Mouse (Mus musculus): Measurements from ENCODE around the gene Cd96.
A peak's percentile ranks its signal among the peaks of the same experiment; 100 is the strongest.

Cd96 gene

GRCm38 (mm10) chr16:46046906-46047305 is 73.1 kb downstream of the Cd96 start:
- no peak for DNase-seq (ENCODE audit: low read depth, low spot score)

- DNase-seq (ENCODE audit: low read depth, low spot score), result no peak
These were observed 83.8 kb downstream of the Cd96 start for GRCm38 (mm10) chr16:46036261-46036660.

- no peak for DNase-seq (ENCODE audit: low read depth, low spot score)
These were observed 86.2 kb downstream of the Cd96 start for GRCm38 (mm10) chr16:46033896-46034295.

- no peak for DNase-seq (ENCODE audit: low read depth, low spot score)
These were observed 97.0 kb downstream of the Cd96 start for GRCm38 (mm10) chr16:46022958-46023491.

GRCm38 (mm10) chr16:46022189-46022928 is 97.7 kb downstream of the Cd96 start:
- DNase-seq (ENCODE audit: low read depth, low spot score), result peak; percentile 50

GRCm38 (mm10) chr16:46021302-46021701 is 98.7 kb downstream of the Cd96 start:
- no peak for DNase-seq (ENCODE audit: low read depth, low spot score)

- DNase-seq (ENCODE audit: low read depth, low spot score), result no peak
These were observed 99.7 kb downstream of the Cd96 start for GRCm38 (mm10) chr16:46020396-46020795.

GRCm38 (mm10) chr16:46019799-46020198 is 100.3 kb downstream of the Cd96 start:
- DNase-seq (ENCODE audit: low read depth, low spot score), result no peak

GRCm38 (mm10) chr16:46019359-46019758 is 100.7 kb downstream of the Cd96 start:
- no peak for DNase-seq (ENCODE audit: low read depth, low spot score)

GRCm38 (mm10) chr16:46011696-46012095 is 108.4 kb downstream of the Cd96 start:
- DNase-seq (ENCODE audit: low read depth, low spot score), result no peak

GRCm38 (mm10) chr16:46010906-46011220 is 109.2 kb downstream of the Cd96 start:
- no peak for DNase-seq (ENCODE audit: low read depth, low spot score)

- peak; percentile 90 for DNase-seq (ENCODE audit: low read depth, low spot score)
These were observed 109.7 kb downstream of the Cd96 start, which contains the start of gene Plcxd2 for GRCm38 (mm10) chr16:46010153-46010905. Plcxd2 (minus strand) TSS chr16:46010218.

- DNase-seq (ENCODE audit: low read depth, low spot score), result peak; percentile 43
These were observed 110.3 kb downstream of the Cd96 start for GRCm38 (mm10) chr16:46009717-46010116.

- no peak for DNase-seq (ENCODE audit: low read depth, low spot score)
These were observed 111.3 kb downstream of the Cd96 start for GRCm38 (mm10) chr16:46008766-46009165.

- DNase-seq (ENCODE audit: low read depth, low spot score), result no peak
These were observed 111.9 kb downstream of the Cd96 start for GRCm38 (mm10) chr16:46008036-46008605.

- DNase-seq (ENCODE audit: low read depth, low spot score), result no peak
These were observed 113.8 kb downstream of the Cd96 start for GRCm38 (mm10) chr16:46006261-46006660.

- no peak for DNase-seq (ENCODE audit: low read depth, low spot score)
These were observed 118.4 kb downstream of the Cd96 start for GRCm38 (mm10) chr16:46001550-46002166.

GRCm38 (mm10) chr16:46000976-46001375 is 119.1 kb downstream of the Cd96 start:
- DNase-seq (ENCODE audit: low read depth, low spot score), result no peak

GRCm38 (mm10) chr16:45999374-46000191 is 120.5 kb downstream of the Cd96 start:
- peak; percentile 47 for DNase-seq (ENCODE audit: low read depth, low spot score)

GRCm38 (mm10) chr16:45998231-45998630 is 121.8 kb downstream of the Cd96 start:
- DNase-seq (ENCODE audit: low read depth, low spot score), result no peak
